Mouse (Mus musculus) CH12.LX (cell line): Measurements from ENCODE around the gene Zfp78. TPM values are rescaled to one million over a fixed set of nuclear protein-coding genes. Genes with fewer than 3 reads are reported as not detected.

ENCODE experiments used
- DNase-seq: peaks from one replicate; pipeline ENCODE4 v3.0.0-alpha.2; 2013; ENCODE audit errors: extremely low read depth
- H3K27ac ChIP-seq: 2 replicates; pipeline ENCODE4 v1.5.1; 2012; ENCODE audit warnings: low read depth, mild to moderate bottlenecking, control low read depth, moderate library complexity; ENCODE audit not compliant: insufficient read depth
- H3K27me3 ChIP-seq: replicated peaks from 2 replicates; pipeline ENCODE3; 2012; ENCODE audit warnings: inconsistent platforms
- H3K36me3 ChIP-seq, 2 experiments: replicated peaks in 1 of 2; 2 replicates each; pipeline versions ENCODE3 to v1.6.1; 2012; ENCODE audit warnings: inconsistent platforms in 1 of 2, low read length in 1 of 2, mild to moderate bottlenecking in 1 of 2, mixed read lengths in 1 of 2, moderate library complexity in 1 of 2; ENCODE audit not compliant: control insufficient read depth in 1 of 2, insufficient read depth in 1 of 2
- H3K4me1 ChIP-seq, 2 experiments: 2 replicates each; pipeline ENCODE4 v1.6.1; 2012; ENCODE audit warnings: inconsistent platforms in 1 of 2, moderate library complexity in 1 of 2; ENCODE audit not compliant: insufficient read depth in 2 of 2, control insufficient read depth in 1 of 2
- H3K4me2 ChIP-seq: 2 replicates; pipeline ENCODE4 v1.6.1; 2012; ENCODE audit warnings: low read depth, mild to moderate bottlenecking, control low read depth; ENCODE audit not compliant: poor library complexity, insufficient read depth, severe bottlenecking
- H3K4me3 ChIP-seq, 3 experiments: fragments of 150-350 bp in 1 of 3; sonication (generic) in 1 of 3; replicated peaks in 1 of 3; 2 replicates each; pipeline versions ENCODE3 to v1.5.1; 2011 to 2012; ENCODE audit warnings: low read depth in 2 of 3, low read length in 2 of 3, mild to moderate bottlenecking in 2 of 3, moderate library complexity in 2 of 3, control low read depth in 1 of 3, improper control_type of control experiment in 1 of 3, inconsistent platforms in 1 of 3, mixed read lengths in 1 of 3; ENCODE audit not compliant: poor library complexity in 1 of 3
- H3K79me2 ChIP-seq: replicated peaks from 2 replicates; pipeline ENCODE4 v1.6.1; 2012; ENCODE audit warnings: mild to moderate bottlenecking, moderate library complexity; ENCODE audit not compliant: control insufficient read depth, poor library complexity, insufficient read depth, severe bottlenecking; ENCODE audit errors: extremely low read depth
- H3K9ac ChIP-seq: 2 replicates; pipeline ENCODE4 v1.6.1; 2012; ENCODE audit warnings: low read depth, mild to moderate bottlenecking, control low read depth, moderate library complexity; ENCODE audit not compliant: insufficient read depth
- H3K9me3 ChIP-seq: replicated peaks from 2 replicates; pipeline ENCODE3; 2012; ENCODE audit warnings: low read length, inconsistent platforms, mixed read lengths
- BHLHE40 ChIP-seq: IDR thresholded peaks from 2 replicates; pipeline ENCODE4 v1.6.1; 2011; ENCODE audit warnings: mild to moderate bottlenecking, low read depth, low read length, improper control_type of control experiment
- CHD1 ChIP-seq: IDR thresholded peaks from 2 replicates; pipeline ENCODE4 v1.6.1; 2012; ENCODE audit warnings: low read depth, low read length, improper control_type of control experiment, inconsistent platforms
- CHD2 ChIP-seq: IDR thresholded peaks from 2 replicates; pipeline ENCODE4 v1.6.1; 2011; ENCODE audit warnings: low read length, improper control_type of control experiment
- EP300 ChIP-seq: IDR thresholded peaks from 2 replicates; pipeline ENCODE4 v1.6.1; 2011; ENCODE audit warnings: low read length, improper control_type of control experiment
- ETS1 ChIP-seq: conservative IDR thresholded peaks from 2 replicates; pipeline ENCODE4 v1.6.1; 2012; ENCODE audit warnings: low read depth, mild to moderate bottlenecking, inconsistent platforms, low read length, improper control_type of control experiment, moderate library complexity
- GABPA ChIP-seq: IDR thresholded peaks from 2 replicates; pipeline ENCODE4 v1.6.1; 2012; ENCODE audit warnings: low read depth, low read length, improper control_type of control experiment, inconsistent platforms; ENCODE audit not compliant: insufficient replicate concordance
- HCFC1 ChIP-seq: IDR thresholded peaks from 2 replicates; pipeline ENCODE4 v1.6.1; 2012; ENCODE audit warnings: low read depth, mild to moderate bottlenecking, inconsistent platforms, low read length, improper control_type of control experiment
- IRF4 ChIP-seq: IDR thresholded peaks from 2 replicates; pipeline ENCODE4 v1.6.1; 2014; ENCODE audit warnings: low read depth, mild to moderate bottlenecking, inconsistent platforms, low read length, improper control_type of control experiment
- JUND ChIP-seq: conservative IDR thresholded peaks from 2 replicates; pipeline ENCODE4 v1.6.1; 2011; ENCODE audit warnings: low read depth, low read length, improper control_type of control experiment
- KAT2A ChIP-seq: IDR thresholded peaks from 2 replicates; pipeline ENCODE4 v1.6.1; 2012; ENCODE audit warnings: low read length, improper control_type of control experiment, inconsistent platforms; ENCODE audit not compliant: insufficient replicate concordance
- MAFK ChIP-seq: IDR thresholded peaks from 2 replicates; pipeline ENCODE4 v1.6.1; 2011; ENCODE audit warnings: low read length, improper control_type of control experiment; ENCODE audit not compliant: insufficient replicate concordance
- MAX ChIP-seq: IDR thresholded peaks from 2 replicates; pipeline ENCODE4 v1.6.1; 2011; ENCODE audit warnings: low read length, improper control_type of control experiment
- MEF2A ChIP-seq: IDR thresholded peaks from 2 replicates; pipeline ENCODE4 v1.6.1; 2014; ENCODE audit warnings: low read depth, mild to moderate bottlenecking, inconsistent platforms, low read length, improper control_type of control experiment, borderline replicate concordance
- MYC ChIP-seq: IDR thresholded peaks from 2 replicates; pipeline ENCODE4 v1.6.1; 2011; ENCODE audit warnings: low read depth, mild to moderate bottlenecking, improper control_type of control experiment, low read length
- PAX5 ChIP-seq: IDR thresholded peaks from 2 replicates; pipeline ENCODE4 v1.6.1; 2012; ENCODE audit warnings: low read length, inconsistent platforms, mixed read lengths
- POLR2A ChIP-seq: IDR thresholded peaks from 2 replicates; pipeline ENCODE4 v1.6.1; 2011; ENCODE audit warnings: low read depth, mild to moderate bottlenecking, improper control_type of control experiment, low read length
- RCOR1 ChIP-seq: conservative IDR thresholded peaks from 2 replicates; pipeline ENCODE4 v1.6.1; 2012; ENCODE audit warnings: low read depth, mild to moderate bottlenecking, inconsistent platforms, low read length, improper control_type of control experiment
- SIN3A ChIP-seq: IDR thresholded peaks from 2 replicates; pipeline ENCODE4 v1.6.1; 2012; ENCODE audit warnings: low read length, improper control_type of control experiment, inconsistent platforms
- SMC3 ChIP-seq: IDR thresholded peaks from 2 replicates; pipeline ENCODE4 v1.6.1; 2011; ENCODE audit warnings: low read depth, low read length, improper control_type of control experiment
- TBP ChIP-seq: conservative IDR thresholded peaks from 2 replicates; pipeline ENCODE4 v1.6.1; 2011; ENCODE audit warnings: low read depth, low read length, improper control_type of control experiment
- UBTF ChIP-seq: IDR thresholded peaks from 2 replicates; pipeline ENCODE4 v1.6.1; 2012; ENCODE audit warnings: low read depth, mild to moderate bottlenecking, inconsistent platforms, low read length, improper control_type of control experiment, moderate library complexity
- ZC3H11A ChIP-seq: IDR thresholded peaks from 2 replicates; pipeline ENCODE4 v1.6.1; 2012; ENCODE audit warnings: low read depth, mild to moderate bottlenecking, inconsistent platforms, low read length, improper control_type of control experiment
- ZKSCAN1 ChIP-seq: IDR thresholded peaks from 2 replicates; pipeline ENCODE4 v1.6.1; 2012; ENCODE audit warnings: low read depth, inconsistent platforms, low read length, improper control_type of control experiment, borderline replicate concordance
- dilution Hi-C: fragments of 300-500 bp; cut with MboI; formaldehyde crosslinking; loops from 2 replicates; pipeline ENCODE4 v1.14.3; 2020; ENCODE audit warnings: low sequenced_read_pairs; ENCODE audit not compliant: extremely low pct_unique_long_range_greater_than_20kb, extremely low pct_ligation_motif_present
- in situ Hi-C: fragments of 300-500 bp; cut with MboI; formaldehyde crosslinking; loops from 3 replicates; pipeline ENCODE4 v1.14.3; 2019; ENCODE audit warnings: low sequenced_read_pairs, low pct_ligation_motif_present, low pct_unique_long_range_greater_than_20kb, mixed read lengths
- polyA plus RNA-seq: library from polyadenylated mRNA; unstranded; fragments of >175 nt; gene quantifications from 2 replicates; pipeline ENCODE4 v1.2.1, GENCODE M21; 2012; ENCODE audit warnings: low read depth; ENCODE audit not compliant: insufficient read length
- total RNA-seq, 2 experiments: library from RNA; depleted of rRNA; stranded (reverse); fragments of 300-350 nt in 1 of 2; fragments of >200 nt in 1 of 2; gene quantifications; 2 replicates each; pipeline ENCODE4 v1.2.3; 2012 to 2014

The Zfp78 gene
- total and polyA plus RNA-seq, 3 experiments, result not detected

GRCm38 (mm10) chr7:6388971-6389370 lies 25.9 kb downstream of the Zfp78 start:
- Histone ChIP-seq H3K9me3 (no peaks in the 10 kb centered on the region), H3K4me1 (peaks cover 0 to under 1% of the 10 kb centered on the region in 2 experiments; a peak in 1 of 4 replicates), H3K4me3 (no peak overlapping the region), H3K79me2 (no peaks in the 10 kb centered on the region), H3K9ac (no peak overlapping the region), H3K27ac (no peak overlapping the region), H3K36me3 (peaks cover 3 to 10% of the 10 kb centered on the region in 2 experiments), H3K4me2 (no peak overlapping the region), H3K27me3 (no peaks in the 10 kb centered on the region)
- TF ChIP-seq EP300 (no peak), MAFK (no peak), POLR2A (no peak), GABPA (no peak), BHLHE40 (no peak), ZC3H11A (no peak), UBTF (no peak), KAT2A (no peak), CHD1 (no peak), IRF4 (no peak), PAX5 (no peak), SIN3A (no peak), ZKSCAN1 (no peak), ETS1 (no peak), MEF2A (no peak), JUND (no peak)
- no peak for DNase-seq
- in situ Hi-C loops (loop anchor here (25.0 kb wide), 2 partner anchors 102 to 898 kb away; partner anchors contain the start of genes Gm45844 and Zfp667), dilution Hi-C loops (no loop called here)

GRCm38 (mm10) chr7:6389449-6389848 lies 26.4 kb downstream of the Zfp78 start:
- dilution Hi-C loops, result no loop called here
- H3K36me3 ChIP-seq, result peaks cover 3 to 10% of the 10 kb centered on the region in 2 experiments
- no peak overlapping the region for H3K27ac ChIP-seq
- in situ Hi-C loops, result loop anchor here (25.0 kb wide), 2 partner anchors 102 to 898 kb away; partner anchors contain the start of genes Gm45844 and Zfp667
- no peak overlapping the region for H3K4me2 ChIP-seq
- no peak for DNase-seq
- TF ChIP-seq TBP (no peak), PAX5 (no peak), MAX (no peak), MYC (no peak), IRF4 (no peak), SMC3 (no peak), MEF2A (no peak), SIN3A (no peak), HCFC1 (no peak), CHD2 (no peak), POLR2A (no peak), JUND (no peak), ZC3H11A (no peak), BHLHE40 (no peak), RCOR1 (no peak)
- TF ChIP-seq, all 38 proteins: peak for 0
- no peaks in the 10 kb centered on the region for H3K4me1 ChIP-seq
- no peaks in the 10 kb centered on the region for H3K9me3 ChIP-seq
- no peak overlapping the region for H3K4me3 ChIP-seq
- no peaks in the 10 kb centered on the region for H3K27me3 ChIP-seq
- H3K79me2 ChIP-seq, result no peaks in the 10 kb centered on the region
- no peak overlapping the region for H3K9ac ChIP-seq
